1 mouse cellular context compared by ENCODE assay signal in the genomic region with DNA sequence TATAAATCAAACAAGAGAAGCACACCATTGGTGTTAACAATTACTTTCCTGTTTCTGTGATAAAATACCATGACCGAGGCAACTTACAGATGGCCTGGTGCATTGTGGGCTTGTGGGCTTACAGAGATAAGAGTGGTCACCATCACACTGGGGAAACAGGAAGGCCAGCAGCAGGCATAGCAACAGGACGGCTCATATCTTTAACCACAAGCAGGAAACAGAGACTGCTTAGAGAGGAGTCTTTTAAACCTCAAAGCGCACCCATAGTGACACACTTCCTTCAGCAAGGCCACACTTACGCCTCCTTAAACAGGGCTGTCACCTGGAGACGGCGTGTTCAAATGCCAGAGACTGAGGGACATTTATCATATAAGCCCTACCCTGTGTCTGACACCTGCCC.
TF ChIP-seq lines count a peak whose summit lies in the region.

No protein-coding gene starts in this region.

TF ChIP-seq in MEL, 35 proteins besides CTCF, POLR2A, EP300 and RAD21 (continued from another document):
- peak; percentile 76; the same call in 1 of the 2 replicates for TF ChIP-seq MYB (IDR thresholded peaks at IDR 0.05; ENCODE audit: low read depth, low read length)
- TF ChIP-seq HCFC1 (IDR thresholded peaks at IDR 0.05; ENCODE audit: low read depth, low read length), result peak; percentile 76
